14 mouse cellular contexts compared by ENCODE assay signal in genomic region chr17:47400451-47400850, GRCm38 (mm10).
"Had no signal": no experiment of that assay in that cellular context is flagged by ENCODE, and none has a peak within 500 bp of the region (broad histone marks: within the 10 kb centered on the region; RNA-seq: fewer than 3 reads in every experiment).

Guca1a (minus strand) TSS chr17:47400584.

- H3K36me3 ChIP-seq: liver, embryonic 13.5 days; midbrain, embryonic 13.5 days; neural tube, embryonic 13.5 days had no signal

- ATAC-seq: midbrain, embryonic 13.5 days; midbrain, embryonic 16.5 days had no signal

- H3K27ac ChIP-seq: kidney, postnatal 0 days; left cerebral cortex, adult 2 months; liver, embryonic 13.5 days; midbrain, embryonic 13.5 days; neural tube, embryonic 13.5 days had no signal

- H3K9me3 ChIP-seq: liver, embryonic 13.5 days; midbrain, embryonic 13.5 days; neural tube, embryonic 13.5 days had no signal

- DNase-seq: kidney, adult 18-20 months; kidney, postnatal 25 days; layer of hippocampus, postnatal 36 days; liver, embryonic 13.5 days; lung, adult 2 months; lung, postnatal 14 days; lung, postnatal 4 days; thymus, postnatal 36 days had no signal

- H3K4me2 ChIP-seq: liver, embryonic 13.5 days; midbrain, embryonic 13.5 days; neural tube, embryonic 13.5 days had no signal

- H3K4me3 ChIP-seq: left cerebral cortex, adult 2 months; liver, embryonic 13.5 days; midbrain, embryonic 13.5 days; myocyte; neural tube, embryonic 13.5 days had no signal

- H3K9ac ChIP-seq: liver, embryonic 13.5 days; midbrain, embryonic 13.5 days; neural tube, embryonic 13.5 days had no signal
